Mouse (Mus musculus): ENCODE measurements around the gene Zfp513. TPM values are rescaled to one million over a fixed set of nuclear protein-coding genes. Genes with fewer than 3 reads are reported as not detected.

The Zfp513 gene
- total RNA-seq (2023): 10 to 100 TPM; 27.5 to 31.2 TPM

GRCm38 (mm10) chr5:31201742-31202590 is at the start of gene Zfp513:
Gene Zfp513, minus strand, starts transcription at chr5:31202303.

GRCm38 (mm10) chr5:31251541-31252101 is 49.5 kb upstream of the Zfp513 start, which contains the start of gene Krtcap3:
Gene Krtcap3, plus strand, starts transcription at chr5:31251691.

GRCm38 (mm10) chr5:31240637-31241521 is 38.8 kb upstream of the Zfp513 start, which contains the start of the genes Nrbp1 and Gm9970:
Gene Nrbp1, plus strand, starts transcription at chr5:31240864.
Gene Gm9970, minus strand, starts transcription at chr5:31241232.

GRCm38 (mm10) chr5:31220448-31221303 is 18.6 kb upstream of the Zfp513 start, which contains the start of gene Ppm1g:
Gene Ppm1g, minus strand, starts transcription at chr5:31220687.

DNA sequence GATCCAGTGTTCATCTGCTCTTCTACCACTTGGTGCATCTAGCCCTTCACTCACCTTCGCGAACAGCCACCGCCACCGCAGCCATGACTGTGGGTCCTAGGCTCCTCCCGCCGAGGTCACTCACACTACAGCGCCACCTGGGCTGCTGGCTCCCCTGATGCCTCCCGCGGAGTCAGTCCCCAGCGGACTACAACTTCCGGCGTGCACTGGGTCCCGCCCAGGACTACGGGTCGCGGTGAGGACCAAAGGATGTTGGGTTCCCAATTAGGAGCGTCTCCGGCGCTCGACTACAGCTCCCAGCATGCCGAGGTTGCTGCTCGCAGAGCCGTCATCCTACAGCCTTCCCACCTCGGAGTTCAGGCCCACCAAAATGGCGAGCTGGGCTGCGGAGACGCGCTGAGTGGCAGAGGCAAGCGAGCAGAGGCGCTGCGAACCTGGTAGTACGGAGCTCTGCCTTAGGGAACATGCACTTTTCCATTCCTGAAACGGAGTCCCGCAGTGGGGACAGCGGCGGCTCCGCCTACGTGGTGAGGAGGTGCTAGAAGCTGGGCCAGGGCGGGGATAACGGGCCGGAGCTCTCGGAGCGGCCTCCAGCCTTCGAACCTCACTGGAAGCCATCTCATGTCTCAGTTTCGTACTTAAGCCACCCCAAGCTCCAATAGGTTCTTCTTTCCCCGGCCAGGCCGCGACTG is 9.0 kb downstream of the Zfp513 start, which contains the start of the genes Snx17 and Eif2b4:
Gene Snx17 (plus strand): TSS at position 289 of the 692 bp plus-strand sequence.
Gene Eif2b4 (minus strand): TSS at position 492 of the 692 bp plus-strand sequence.

DNA sequence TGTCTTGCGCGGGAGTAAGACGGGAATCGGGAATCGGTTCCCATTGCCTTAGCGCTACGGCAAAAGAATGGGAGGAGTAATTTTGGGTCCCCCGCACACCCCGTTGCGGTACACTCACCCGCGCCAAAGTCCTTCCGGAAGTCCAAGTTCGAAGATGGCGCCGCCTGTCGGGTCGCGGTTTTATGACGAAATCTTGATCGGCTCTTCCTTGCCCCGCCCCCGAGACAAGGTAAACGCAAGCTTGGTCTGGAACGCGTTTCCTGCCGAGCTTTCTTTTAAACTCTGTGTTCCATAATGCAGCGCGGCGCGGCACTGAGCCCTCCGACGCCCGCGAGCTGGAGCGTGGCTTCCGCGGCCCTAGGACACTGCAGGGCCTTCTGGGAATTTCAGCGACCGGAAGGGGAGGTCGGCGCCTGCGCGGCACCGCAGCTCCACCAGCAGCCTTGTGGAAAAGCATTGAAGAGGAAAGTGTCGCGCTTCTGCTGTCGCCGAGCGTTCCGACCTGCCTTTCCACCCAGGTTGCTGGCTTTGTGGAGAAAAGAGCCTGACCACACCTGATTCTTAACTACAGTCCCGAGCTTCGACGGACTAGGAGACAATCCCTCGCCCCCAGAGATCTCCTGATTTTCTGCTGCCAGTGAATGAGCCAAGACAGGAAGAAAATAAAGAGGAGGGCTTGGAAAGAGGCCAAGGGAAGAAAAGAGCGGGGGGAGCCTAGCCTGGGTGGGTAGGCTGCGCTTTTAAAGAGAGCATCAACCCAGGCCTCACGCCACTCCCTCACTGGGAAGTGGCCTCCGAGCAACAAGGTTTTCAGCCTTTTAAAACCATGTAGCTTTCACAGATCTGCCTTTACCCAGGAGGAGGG is 22.1 kb downstream of the Zfp513 start, which contains the start of the genes Gm29609 and Gtf3c2:
Gene Gm29609 (minus strand): TSS at position 146 of the 865 bp plus-strand sequence.
Gene Gtf3c2 (minus strand): TSS at position 379 of the 865 bp plus-strand sequence.

DNA sequence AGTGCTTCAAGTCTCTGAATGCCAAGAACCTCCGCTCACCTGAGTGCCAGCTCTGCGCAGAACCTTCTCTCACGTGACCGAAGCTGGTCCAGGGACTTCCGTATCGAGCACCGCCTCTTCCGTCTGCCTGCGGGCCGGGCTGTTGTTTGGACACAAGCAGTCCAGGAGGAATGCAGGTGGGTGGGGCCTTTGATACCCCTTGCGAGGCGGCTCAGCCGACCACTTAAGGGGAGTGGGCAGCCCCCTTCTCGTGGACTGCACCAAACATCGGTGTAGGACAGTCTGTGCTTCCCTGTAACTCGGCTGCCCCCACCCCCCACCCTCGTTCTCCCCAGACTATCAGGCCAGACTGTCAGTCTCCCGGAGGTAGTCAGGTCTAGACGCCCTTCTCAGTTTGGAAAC is 48.0 kb downstream of the Zfp513 start, which contains the start of gene Mpv17:
Gene Mpv17 (minus strand): TSS at position 100 of the 402 bp plus-strand sequence.

Other genes with a start within 250 kb of the Zfp513 start
- 100 to 1,000 TPM; 319 to 353 TPM for gene Preb, start 241.9 kb downstream of the Zfp513 start, total RNA-seq (2023)
- not detected for gene Tcf23, start 233.6 kb downstream of the Zfp513 start, total RNA-seq (2023)
- 10 to 100 TPM; 17.9 to 23.8 TPM for gene Atraid, start 154.0 kb downstream of the Zfp513 start, total RNA-seq (2023)
- 1 to 10 TPM; 2.4 to 3.2 TPM for gene Slc5a6, start 153.4 kb downstream of the Zfp513 start, total RNA-seq (2023)
- 10 to 100 TPM; 17.6 to 19.8 TPM for gene Cad, start 147.5 kb downstream of the Zfp513 start, total RNA-seq (2023)
- gene Dnajc5g, start 96.0 kb downstream of the Zfp513 start, total RNA-seq (2023): not detected
- gene Slc30a3, start 94.1 kb downstream of the Zfp513 start, total RNA-seq (2023): not detected
- gene Trim54, start 85.6 kb downstream of the Zfp513 start, total RNA-seq (2023): not detected
- gene Ucn, start 63.5 kb downstream of the Zfp513 start, total RNA-seq (2023): not detected
- gene Mpv17, start 48.1 kb downstream of the Zfp513 start, total RNA-seq (2023): 10 to 100 TPM in 1 of 2 experiments, 1 to 10 TPM in 1; 8.7 to 11.5 TPM
- gene Gm29609, start 22.4 kb downstream of the Zfp513 start, total RNA-seq (2023): 1 to 10 TPM in 1 of 2 experiments, under 1 TPM in 1; 0.56 to 1.1 TPM
- gene Gtf3c2, start 22.2 kb downstream of the Zfp513 start, total RNA-seq (2023): 10 to 100 TPM; 72.0 to 74.7 TPM
- 10 to 100 TPM; 48.7 to 57.6 TPM for gene Snx17, start 9.1 kb downstream of the Zfp513 start, total RNA-seq (2023)
- gene Eif2b4, start 8.9 kb downstream of the Zfp513 start, total RNA-seq (2023): 10 to 100 TPM; 21.2 to 27.4 TPM
- gene Ppm1g, start 18.4 kb upstream of the Zfp513 start, total RNA-seq (2023): 10 to 100 TPM; 78.2 to 80.5 TPM
- 100 to 1,000 TPM; 185 to 192 TPM for gene Nrbp1, start 38.6 kb upstream of the Zfp513 start, total RNA-seq (2023)
- gene Gm9970, start 38.9 kb upstream of the Zfp513 start, total RNA-seq (2023): 1 to 10 TPM in 1 of 2 experiments, not detected in 1; 2.6 TPM
- 10 to 100 TPM; 11.2 TPM for gene Krtcap3, start 49.4 kb upstream of the Zfp513 start, total RNA-seq (2023)
- gene Ift172, start 88.8 kb upstream of the Zfp513 start, total RNA-seq (2023): 10 to 100 TPM in 1 of 2 experiments, 1 to 10 TPM in 1; 9.8 to 11.8 TPM
- not detected for gene Fndc4, start 93.8 kb upstream of the Zfp513 start, total RNA-seq (2023)
- gene Gckr, start 95.1 kb upstream of the Zfp513 start, total RNA-seq (2023): not detected